Mouse (Mus musculus) cerebellum, postnatal 36 days (tissue): ENCODE results near the gene Sar1b.
"Not testable (repeated sequence)": the region's sequence is repeated elsewhere in the genome, so short reads cannot be mapped to it uniquely, and the experiment has no call there.

ENCODE experiments used
- DNase-seq, 2 experiments: peaks; one replicate each; pipeline ENCODE4 v3.0.0; 2021 to 2022; ENCODE audit warnings: mixed read lengths in 2 of 2

The Sar1b gene

GRCm38 (mm10) chr11:51780773-51781267, 17.3 kb downstream of the Sar1b start:
- DNase-seq: no peak

- DNase-seq: no peak
These were observed 19.2 kb downstream of the Sar1b start for GRCm38 (mm10) chr11:51782721-51783120.

GRCm38 (mm10) chr11:51785926-51786325, 22.4 kb downstream of the Sar1b start:
- peak; percentile 11 to 18 for DNase-seq

DNA sequence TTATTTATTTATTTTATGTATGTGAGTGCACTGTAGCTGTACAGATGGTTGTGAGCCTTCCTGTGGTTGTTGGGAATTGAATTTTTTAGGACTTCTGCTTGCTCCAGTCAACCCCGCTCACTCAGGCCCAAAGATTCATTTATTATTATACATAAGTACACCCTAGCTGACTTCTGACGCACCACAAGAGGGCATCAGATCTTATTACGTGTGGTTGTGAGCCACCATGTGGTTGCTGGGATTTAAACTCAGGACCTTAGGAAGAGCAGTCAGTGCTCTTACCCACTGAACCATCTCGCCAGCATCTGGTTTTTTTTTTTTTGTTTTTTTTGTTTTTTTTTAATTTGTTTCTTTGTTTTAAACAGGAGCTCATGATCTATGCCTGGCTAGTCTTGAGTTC, 26.2 kb downstream of the Sar1b start:
- not testable (repeated sequence) for DNase-seq

DNA sequence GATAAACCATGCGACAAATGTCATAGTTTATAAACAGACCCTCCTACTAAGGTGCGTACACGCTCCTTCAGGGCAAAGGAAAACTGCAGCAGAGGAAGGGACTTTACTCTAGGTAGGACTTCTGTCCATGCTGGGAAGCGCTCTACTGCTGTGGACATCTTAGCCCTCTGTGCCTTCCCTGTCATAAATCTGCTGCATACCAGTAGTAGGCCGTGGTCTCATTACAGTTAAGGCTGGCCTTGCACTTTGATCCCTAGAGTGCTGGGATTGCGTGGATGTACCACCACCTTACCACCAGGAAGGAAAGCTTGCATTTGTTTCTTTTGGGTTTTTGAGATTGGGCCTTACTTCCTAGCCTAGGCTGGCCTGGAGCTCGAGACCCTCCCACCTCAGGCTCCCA, 27.2 kb downstream of the Sar1b start:
- no peak for DNase-seq

DNA sequence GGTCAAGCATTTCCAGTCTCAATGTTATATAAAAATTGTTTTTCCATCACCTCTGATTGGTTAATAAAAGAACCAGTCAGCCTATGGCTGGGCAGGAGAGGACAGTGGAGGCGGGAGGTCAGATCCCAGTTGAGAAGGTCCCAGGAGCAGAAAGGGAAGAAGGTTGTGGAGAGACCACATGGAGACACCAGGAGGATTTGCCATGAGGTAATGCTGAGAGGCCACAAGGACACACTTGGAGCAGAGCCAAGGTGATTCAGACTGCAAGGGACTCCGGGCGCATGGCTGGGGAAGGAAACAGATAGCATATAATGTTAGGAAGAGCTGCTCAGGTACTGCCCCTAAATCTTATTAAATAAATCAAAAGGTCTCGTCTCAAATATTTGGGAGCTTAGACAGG, 32.8 kb downstream of the Sar1b start:
- DNase-seq: peak; percentile 35 to 36

DNA sequence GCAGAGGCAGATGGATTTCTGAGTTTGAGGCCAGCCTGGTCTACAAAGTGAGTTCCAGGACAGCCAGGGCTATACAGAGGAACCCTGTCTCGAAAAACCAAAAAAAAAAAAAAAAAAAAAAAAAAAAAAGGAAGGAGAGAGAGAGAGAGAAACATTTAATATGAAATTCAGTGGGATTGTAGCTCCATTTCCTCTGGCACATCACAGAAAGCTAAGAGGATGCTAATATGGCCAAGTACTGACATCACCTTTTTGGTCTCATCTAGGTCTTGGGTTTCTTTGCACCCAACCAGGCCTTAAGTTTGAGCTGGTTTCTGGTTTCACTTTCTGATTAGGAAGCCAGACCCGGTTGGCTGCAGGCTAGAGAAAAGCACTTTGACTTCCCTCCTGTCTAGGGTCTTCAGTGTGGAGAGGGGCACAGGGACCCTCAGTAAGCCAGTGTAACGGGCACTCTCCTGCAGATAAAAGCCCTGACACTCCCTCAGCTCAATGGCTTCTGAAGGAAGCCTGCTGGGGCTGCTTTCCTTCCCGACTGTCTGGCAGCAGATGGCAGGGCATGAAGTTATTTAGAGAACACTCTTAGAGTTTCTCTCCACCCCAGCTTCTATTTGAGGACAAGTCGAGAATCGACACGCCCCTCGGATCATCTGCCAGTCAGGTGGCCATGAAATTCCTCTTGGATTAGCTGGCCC, 37.3 kb downstream of the Sar1b start:
- no peak for DNase-seq

DNA sequence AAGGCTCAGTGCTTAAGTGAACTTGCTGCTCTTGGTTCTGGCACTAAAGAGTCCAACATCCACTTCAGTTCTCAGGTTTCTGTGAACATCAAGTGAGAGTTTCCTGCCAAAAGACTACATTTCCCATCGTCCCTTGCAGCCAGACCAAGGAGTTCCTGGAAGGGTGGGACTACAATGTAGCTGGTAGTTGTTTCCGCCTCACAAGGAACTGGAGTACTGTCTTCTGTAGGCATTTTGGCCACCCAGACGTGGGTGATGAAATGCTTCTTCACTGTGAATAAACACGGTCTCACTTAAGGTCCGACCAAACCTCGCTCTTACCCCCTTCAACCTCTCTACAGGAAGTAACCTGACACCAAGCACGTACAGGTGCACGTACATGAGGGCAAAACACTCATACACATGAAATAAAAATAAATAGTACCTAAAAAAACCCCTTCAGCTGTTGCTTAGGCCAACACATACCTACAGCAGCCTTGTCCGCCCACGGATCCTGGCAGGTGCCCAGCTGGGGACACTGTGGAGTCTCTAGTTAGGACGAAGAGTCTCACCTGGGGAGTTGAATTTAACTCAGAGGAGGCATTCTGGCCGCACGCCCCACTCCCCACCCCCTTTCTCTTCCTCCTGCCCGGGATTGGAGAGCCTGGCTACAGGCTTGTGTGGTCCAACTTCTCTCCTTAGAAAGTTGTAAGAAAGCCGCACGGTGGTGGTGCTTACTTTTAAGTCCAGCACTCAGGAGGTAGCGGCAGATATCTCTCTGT, 41.9 kb downstream of the Sar1b start:
- peak; percentile 59 to 72 for DNase-seq

DNA sequence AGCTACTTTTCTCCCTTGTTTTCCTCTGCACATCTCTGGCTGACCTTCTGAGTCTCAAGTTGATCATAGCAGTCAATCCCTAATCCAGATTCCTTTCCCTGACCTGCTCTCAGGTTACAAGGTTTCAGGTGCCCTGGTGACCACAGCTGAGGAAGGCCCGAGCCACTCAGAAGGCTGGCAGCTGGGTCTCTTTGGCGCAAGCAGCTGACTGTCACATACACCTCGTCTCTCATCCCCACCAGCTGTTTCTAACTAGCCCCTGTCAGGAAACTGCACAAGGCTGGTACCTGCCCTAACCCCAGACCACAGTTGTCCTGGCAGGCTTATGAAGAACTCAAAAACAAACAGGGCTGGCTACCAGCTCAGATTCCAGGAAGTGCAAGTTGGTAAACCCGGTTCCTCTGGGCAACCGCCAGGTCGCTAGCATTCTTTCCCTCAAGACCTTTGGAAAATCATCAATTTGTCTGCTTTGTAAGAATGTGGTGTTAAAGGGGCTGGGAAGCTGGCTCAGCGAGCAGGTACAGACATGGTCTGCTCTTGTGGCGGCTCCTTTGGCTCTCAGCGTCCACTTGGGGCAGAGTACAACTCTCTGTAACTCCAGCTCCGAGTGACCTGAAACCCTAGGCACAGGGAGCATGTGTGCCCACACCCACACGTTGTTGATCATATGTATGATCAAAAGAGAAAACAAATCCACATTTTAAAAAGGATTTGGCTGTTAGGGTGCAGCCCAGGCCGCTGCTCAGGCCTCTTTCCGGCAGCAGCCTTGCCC, 43.8 kb downstream of the Sar1b start:
- no peak for DNase-seq

- no peak for DNase-seq
These were observed 46.2 kb downstream of the Sar1b start for GRCm38 (mm10) chr11:51809632-51810224.

- DNase-seq: no peak
These were observed 47.7 kb downstream of the Sar1b start for GRCm38 (mm10) chr11:51811230-51811629.

GRCm38 (mm10) chr11:51812022-51812546, 48.6 kb downstream of the Sar1b start:
- DNase-seq: no peak

GRCm38 (mm10) chr11:51817756-51818155, 54.3 kb downstream of the Sar1b start:
- peak; percentile 88 for DNase-seq

DNA sequence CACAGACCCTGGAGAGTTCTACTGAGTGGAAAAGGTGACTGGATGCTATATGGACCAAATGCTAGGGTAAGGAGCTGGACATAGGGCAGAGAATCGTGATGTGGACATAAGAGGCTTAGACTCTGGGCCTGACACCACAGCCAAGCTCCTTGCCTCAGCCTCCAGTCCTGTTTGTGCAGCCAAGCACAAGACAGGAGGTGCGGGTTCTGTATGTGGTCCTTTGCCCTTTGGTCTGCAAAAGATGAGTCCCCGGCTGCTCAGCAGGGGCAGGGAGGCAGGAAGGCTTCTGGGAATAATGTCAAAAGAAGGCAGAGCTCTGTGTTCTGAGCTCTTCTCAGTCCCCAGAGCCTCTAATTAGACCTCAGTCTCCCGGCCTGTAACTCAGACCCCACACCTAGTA, 55.4 kb downstream of the Sar1b start:
- DNase-seq: no peak

- peak; percentile 61 for DNase-seq
These were observed 56.5 kb downstream of the Sar1b start for GRCm38 (mm10) chr11:51819964-51820363.

DNA sequence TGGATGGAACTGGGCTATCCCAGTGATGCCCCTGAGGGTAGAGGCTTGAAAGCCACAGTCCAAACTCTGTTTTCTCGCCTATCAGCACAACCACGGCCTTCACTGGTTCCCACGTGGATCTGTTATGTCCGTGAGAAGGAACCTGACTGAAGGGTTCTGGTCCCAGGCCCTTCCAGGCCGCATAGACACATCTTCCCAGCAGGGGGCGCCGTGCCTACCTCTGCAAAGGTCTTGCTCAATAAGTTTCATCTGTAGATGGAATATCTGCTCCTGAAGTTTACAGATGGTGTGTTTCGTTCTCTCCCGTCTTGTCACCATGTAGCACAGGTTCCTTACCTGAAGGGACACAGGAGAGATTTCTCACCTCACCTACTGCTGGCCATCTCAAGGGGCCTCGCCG, 57.4 kb downstream of the Sar1b start:
- DNase-seq: peak; percentile 83 to 85

DNA sequence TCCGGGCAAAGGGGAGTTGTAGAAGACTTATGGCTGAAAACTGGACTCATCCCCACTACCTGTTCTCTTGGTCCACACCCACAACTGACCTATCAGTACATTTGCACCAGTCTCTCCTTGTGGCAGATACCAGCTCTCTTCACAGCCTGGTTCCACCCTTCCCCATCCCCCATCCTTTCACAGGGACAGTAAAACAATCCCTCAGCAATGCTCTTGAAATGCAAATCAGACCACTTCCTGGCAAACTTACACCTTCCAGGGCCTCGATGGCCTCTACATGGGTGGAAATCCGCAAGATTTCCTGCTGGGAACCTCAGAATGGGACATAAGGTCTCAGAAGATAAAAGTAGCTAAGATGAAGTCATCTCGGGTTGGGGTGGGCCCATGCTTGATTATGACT, 59.2 kb downstream of the Sar1b start:
- DNase-seq: no peak

- no peak for DNase-seq
These were observed 59.8 kb downstream of the Sar1b start for GRCm38 (mm10) chr11:51823271-51823670.

GRCm38 (mm10) chr11:51823963-51824753, 60.7 kb downstream of the Sar1b start:
- peak; percentile 76 to 82 for DNase-seq

DNA sequence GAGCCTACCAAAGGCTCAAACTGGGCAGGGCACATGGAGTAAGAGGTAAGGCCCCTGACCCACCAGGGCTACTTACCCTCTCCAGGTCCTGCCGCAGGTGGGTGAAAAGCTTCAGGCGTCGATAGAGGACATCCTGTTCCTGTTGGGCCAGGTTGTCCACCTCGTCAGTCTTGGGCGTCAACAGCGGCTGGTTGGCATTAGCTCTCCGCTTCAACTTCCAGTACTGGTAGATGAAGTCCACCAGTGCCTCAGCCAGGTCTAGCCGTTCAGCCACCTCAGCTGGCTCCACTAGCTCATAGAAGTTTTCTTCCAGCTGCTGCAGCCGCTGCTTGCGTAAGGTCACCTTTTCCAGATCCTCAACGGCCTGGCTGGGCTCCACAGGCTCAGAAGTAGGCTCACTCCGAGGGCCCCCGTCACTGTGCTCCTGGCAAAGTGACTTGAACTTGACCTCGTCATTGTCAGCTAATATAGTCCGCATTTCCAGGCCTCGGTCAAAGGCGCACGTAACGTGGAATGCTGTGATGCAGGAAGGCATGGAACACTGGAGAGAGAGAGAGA, 61.5 kb downstream of the Sar1b start:
- no peak for DNase-seq
